ENCODE assay signal across 8 mouse cellular contexts in genomic region chr6:136808631-136809046, GRCm38 (mm10). TPM values are rescaled to one million over a fixed set of nuclear protein-coding genes. Genes with fewer than 3 reads are reported as not detected.
DNase-seq lines count a peak whose midpoint lies in the region; ATAC-seq and TF ChIP-seq lines count a peak whose summit lies in the region.

No protein-coding gene starts in this region.

- peaks cover 45% of the 10 kb centered on the region for H3K36me3 ChIP-seq in erythroblast, embryonic 14.5 days (ENCODE audit: control insufficient read depth)
- H3K36me3 ChIP-seq in hindbrain, embryonic 11.5 days (ENCODE audit: control insufficient read depth, insufficient read depth, low read length): no peaks in the 10 kb centered on the region
- H3K36me3 ChIP-seq in liver, embryonic 11.5 days (ENCODE audit: control insufficient read depth, insufficient read depth, low read length): peaks cover 5% of the 10 kb centered on the region; the same call in 1 of the 2 replicates
- H3K36me3 ChIP-seq in midbrain, postnatal 0 days (ENCODE audit: insufficient read depth, low read length): peaks cover 16% of the 10 kb centered on the region; the same call in 1 of the 2 replicates

- peak overlapping the region; percentile 71 for H3K9ac ChIP-seq in hindbrain, embryonic 11.5 days (ENCODE audit: low read depth, low read length)
- peak overlapping the region; percentile 88 for H3K9ac ChIP-seq in liver, embryonic 11.5 days (ENCODE audit: low read depth, low read length)
- peak overlapping the region; percentile 71 for H3K9ac ChIP-seq in midbrain, postnatal 0 days (replicated peaks; ENCODE audit: low read length, poor library complexity, severe bottlenecking)

- peak overlapping the region; percentile 71 for H3K4me3 ChIP-seq in erythroblast, embryonic 14.5 days (replicated peaks)
- H3K4me3 ChIP-seq in hindbrain, embryonic 11.5 days (ENCODE audit: low read depth, low read length): peak overlapping the region; percentile 78
- peak overlapping the region; percentile 73 for H3K4me3 ChIP-seq in liver, embryonic 11.5 days (ENCODE audit: low read depth, low read length)
- peak overlapping the region; percentile 62 for H3K4me3 ChIP-seq in midbrain, postnatal 0 days (ENCODE audit: low read depth, low read length)

- peaks cover 64% of the 10 kb centered on the region for H3K4me1 ChIP-seq in erythroblast, embryonic 14.5 days (ENCODE audit: control insufficient read depth)
- H3K4me1 ChIP-seq in hindbrain, embryonic 11.5 days (replicated peaks; ENCODE audit: control insufficient read depth, insufficient read depth, low read length): peaks cover 3% of the 10 kb centered on the region; the same call in 1 of the 2 replicates
- H3K4me1 ChIP-seq in liver, embryonic 11.5 days (replicated peaks; ENCODE audit: control insufficient read depth, insufficient read depth, low read length): peaks cover 6% of the 10 kb centered on the region
- H3K4me1 ChIP-seq in midbrain, postnatal 0 days (ENCODE audit: insufficient read depth, low read length): peaks cover 9% of the 10 kb centered on the region

- peak overlapping the region; percentile 78 for H3K4me2 ChIP-seq in hindbrain, embryonic 11.5 days (replicated peaks; ENCODE audit: low read depth, low read length)
- H3K4me2 ChIP-seq in liver, embryonic 11.5 days: peak overlapping the region; percentile 72
- H3K4me2 ChIP-seq in midbrain, postnatal 0 days (ENCODE audit: low read depth, low read length, poor library complexity, severe bottlenecking): peak overlapping the region; percentile 93

- DNase-seq in heart, adult 11 months: peak; percentile 96
- DNase-seq in heart, adult 9 months (ENCODE audit: low spot score in 2 of 2): no peak
- DNase-seq in MN1 (ENCODE audit: low spot score): peak; percentile 50
- peak; percentile 28 for DNase-seq in hindbrain, embryonic 11.5 days (ENCODE audit: low spot score)
- peak; percentile 59 for DNase-seq in liver, embryonic 11.5 days (ENCODE audit: low spot score)
- DNase-seq in midbrain, postnatal 0 days (ENCODE audit: low spot score): no peak
- DNase-seq in thymus, postnatal 0 days (ENCODE audit: low spot score): peak; percentile 43

- no peak overlapping the region for H3K27ac ChIP-seq in hindbrain, embryonic 11.5 days (ENCODE audit: low read depth, low read length)
- H3K27ac ChIP-seq in liver, embryonic 11.5 days (ENCODE audit: low read depth, low read length): peak overlapping the region; percentile 76
- no peak overlapping the region for H3K27ac ChIP-seq in midbrain, postnatal 0 days (ENCODE audit: low read depth, low read length)

- peak; percentile 23 for ATAC-seq in hindbrain, embryonic 11.5 days (ENCODE audit: low FRiP score)
- peak; percentile 8 for ATAC-seq in liver, embryonic 11.5 days (replicated peaks; ENCODE audit: low FRiP score)
- ATAC-seq in midbrain, postnatal 0 days (ENCODE audit: low FRiP score): peak; percentile 6

- no peaks in the 10 kb centered on the region for H3K9me3 ChIP-seq in erythroblast, embryonic 14.5 days (ENCODE audit: control insufficient read depth, low read length)
- H3K9me3 ChIP-seq in hindbrain, embryonic 11.5 days (ENCODE audit: control insufficient read depth, low read length): no peaks in the 10 kb centered on the region
- no peaks in the 10 kb centered on the region for H3K9me3 ChIP-seq in liver, embryonic 11.5 days (ENCODE audit: control insufficient read depth, low read length)
- H3K9me3 ChIP-seq in midbrain, postnatal 0 days (ENCODE audit: low read length): no peaks in the 10 kb centered on the region

- WGBS in hindbrain, embryonic 11.5 days: 1% methylated on average over 28 of the region's 28 CpGs
- WGBS in liver, embryonic 11.5 days: under 1% methylated on average over 28 of the region's 28 CpGs
- under 1% methylated on average over 28 of the region's 28 CpGs for WGBS in midbrain, postnatal 0 days

- H3K27me3 ChIP-seq in erythroblast, embryonic 14.5 days (ENCODE audit: control insufficient read depth): no peaks in the 10 kb centered on the region
- no peaks in the 10 kb centered on the region for H3K27me3 ChIP-seq in hindbrain, embryonic 11.5 days (ENCODE audit: control insufficient read depth, insufficient read depth, low read length)
- no peaks in the 10 kb centered on the region for H3K27me3 ChIP-seq in liver, embryonic 11.5 days (replicated peaks; ENCODE audit: control insufficient read depth, insufficient read depth, low read length)
- H3K27me3 ChIP-seq in midbrain, postnatal 0 days (ENCODE audit: insufficient read depth, low read length): no peaks in the 10 kb centered on the region

- no peak for TF ChIP-seq CTCF in midbrain, postnatal 0 days (IDR thresholded peaks at IDR 0.05)

RNA-seq across cellular contexts. Expression of gene H2afj, which starts 0.6 kb away (rescaled TPM):
- 137 and 209 TPM in 2 replicates for polyA plus RNA-seq in erythroblast, embryonic 14.5 days (2012)
- polyA plus RNA-seq in hindbrain, embryonic 11.5 days (2014; fragmentation: Nextera tagmentation; extraction: Ambion mirVana): 100 and 105 TPM in 2 replicates
- 186 and 193 TPM in 2 replicates for polyA plus RNA-seq in liver, embryonic 11.5 days (2014; fragmentation: Nextera tagmentation; extraction: Ambion mirVana)
- total RNA-seq in midbrain, postnatal 0 days (2014; rRNA removed): 19.0 and 25.9 TPM in 2 replicates
- polyA plus RNA-seq in midbrain, postnatal 0 days (2015; fragmentation: Nextera tagmentation; extraction: Ambion mirVana): 98.8 and 114 TPM in 2 replicates
- 341 and 352 TPM in 2 replicates for polyA plus RNA-seq in thymus, postnatal 0 days (2015; fragmentation: Nextera tagmentation; extraction: Ambion mirVana)

RNA-seq across cellular contexts. Expression of gene Hist4h4, which starts 4.4 kb away (rescaled TPM):
- polyA plus RNA-seq in erythroblast, embryonic 14.5 days (2012): 1.7 and 2.6 TPM in 2 replicates
- 0.69 and 0.95 TPM in 2 replicates for polyA plus RNA-seq in hindbrain, embryonic 11.5 days (2014; fragmentation: Nextera tagmentation; extraction: Ambion mirVana)
- 0.43 and 0.88 TPM in 2 replicates for polyA plus RNA-seq in liver, embryonic 11.5 days (2014; fragmentation: Nextera tagmentation; extraction: Ambion mirVana)
- 38.0 and 58.4 TPM in 2 replicates for total RNA-seq in midbrain, postnatal 0 days (2014; rRNA removed)
- 0.32 and 0.45 TPM in 2 replicates for polyA plus RNA-seq in midbrain, postnatal 0 days (2015; fragmentation: Nextera tagmentation; extraction: Ambion mirVana)
- polyA plus RNA-seq in thymus, postnatal 0 days (2015; fragmentation: Nextera tagmentation; extraction: Ambion mirVana): 1.3 and 2.0 TPM in 2 replicates

RNA-seq across cellular contexts. Expression of gene BC049715, which starts 18.8 kb away (rescaled TPM):
- polyA plus RNA-seq in erythroblast, embryonic 14.5 days (2012): 0.59 and 1.4 TPM in 2 replicates
- polyA plus RNA-seq in hindbrain, embryonic 11.5 days (2014; fragmentation: Nextera tagmentation; extraction: Ambion mirVana): 0.90 and 2.3 TPM in 2 replicates
- polyA plus RNA-seq in liver, embryonic 11.5 days (2014; fragmentation: Nextera tagmentation; extraction: Ambion mirVana): 2.3 and 2.6 TPM in 2 replicates
- 0.33 and 1.7 TPM in 2 replicates for total RNA-seq in midbrain, postnatal 0 days (2014; rRNA removed)
- 2.0 and 2.3 TPM in 2 replicates for polyA plus RNA-seq in midbrain, postnatal 0 days (2015; fragmentation: Nextera tagmentation; extraction: Ambion mirVana)
- 2.1 and 3.0 TPM in 2 replicates for polyA plus RNA-seq in thymus, postnatal 0 days (2015; fragmentation: Nextera tagmentation; extraction: Ambion mirVana)

RNA-seq across cellular contexts. Expression of gene Wbp11, which starts 19.4 kb away (rescaled TPM):
- 28.6 and 29.6 TPM in 2 replicates for polyA plus RNA-seq in erythroblast, embryonic 14.5 days (2012)
- polyA plus RNA-seq in hindbrain, embryonic 11.5 days (2014; fragmentation: Nextera tagmentation; extraction: Ambion mirVana): 116 and 130 TPM in 2 replicates
- polyA plus RNA-seq in liver, embryonic 11.5 days (2014; fragmentation: Nextera tagmentation; extraction: Ambion mirVana): 165 and 168 TPM in 2 replicates
- total RNA-seq in midbrain, postnatal 0 days (2014; rRNA removed): 43.6 and 44.8 TPM in 2 replicates
- 73.6 and 86.1 TPM in 2 replicates for polyA plus RNA-seq in midbrain, postnatal 0 days (2015; fragmentation: Nextera tagmentation; extraction: Ambion mirVana)
- polyA plus RNA-seq in thymus, postnatal 0 days (2015; fragmentation: Nextera tagmentation; extraction: Ambion mirVana): 88.9 and 90.5 TPM in 2 replicates

RNA-seq across cellular contexts. Expression of gene Smco3, which starts 26.6 kb away (rescaled TPM):
- polyA plus RNA-seq in erythroblast, embryonic 14.5 days (2012): not detected in 2 replicates
- polyA plus RNA-seq in hindbrain, embryonic 11.5 days (2014; fragmentation: Nextera tagmentation; extraction: Ambion mirVana): 0.63 TPM in 1 of 2 replicates, not detected in the other
- not detected in 2 replicates for polyA plus RNA-seq in liver, embryonic 11.5 days (2014; fragmentation: Nextera tagmentation; extraction: Ambion mirVana)
- 1.7 and 3.6 TPM in 2 replicates for total RNA-seq in midbrain, postnatal 0 days (2014; rRNA removed)
- polyA plus RNA-seq in midbrain, postnatal 0 days (2015; fragmentation: Nextera tagmentation; extraction: Ambion mirVana): 0.83 and 1.2 TPM in 2 replicates
- polyA plus RNA-seq in thymus, postnatal 0 days (2015; fragmentation: Nextera tagmentation; extraction: Ambion mirVana): 0.16 TPM in 1 of 2 replicates, not detected in the other

Comparison
In these comparisons a context has a peak if more than half of its experiments do, and no peak if none do; other contexts are left out.
1. DNase-seq: peak in heart, adult 11 months (single experiment), MN1 (single experiment), hindbrain, embryonic 11.5 days (single experiment), liver, embryonic 11.5 days (single experiment) and thymus, postnatal 0 days (single experiment); none in heart, adult 9 months (0 of 2) and midbrain, postnatal 0 days (single experiment).
2. Peak in every context shown above with its lines, with median percentiles within 50 percentile points of each other: H3K4me3 ChIP-seq, ATAC-seq, H3K4me2 ChIP-seq and H3K9ac ChIP-seq.